Mouse (Mus musculus): ENCODE data around the gene Mtss1l. TPM values are rescaled to one million over a fixed set of nuclear protein-coding genes. Genes with fewer than 3 reads are reported as not detected.

Mtss1l gene
- polyA plus RNA-seq, 1 experiment from 2014 or later, result 22.5 TPM

DNA sequence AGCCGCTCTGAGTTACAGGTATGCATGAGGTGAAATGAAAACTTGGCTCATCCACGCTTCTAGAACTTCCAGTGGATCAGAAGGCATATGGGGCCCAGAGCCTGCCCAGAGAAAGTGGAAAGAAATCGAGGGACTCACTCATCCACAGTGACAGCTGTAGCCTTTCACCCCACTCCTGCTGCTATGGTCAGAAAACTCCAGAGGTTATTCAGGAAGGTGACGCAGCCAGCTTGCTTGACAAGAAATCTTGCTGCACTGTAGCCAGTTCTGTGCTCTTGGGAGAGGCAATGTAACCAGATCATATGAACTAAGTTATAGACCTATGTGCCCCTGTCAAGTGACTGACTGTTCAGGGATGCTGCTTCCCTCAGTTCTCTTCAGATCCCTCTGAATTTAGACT, 25.2 kb upstream of the Mtss1l start:
- ATAC-seq (replicated peaks), result no peak
- Histone ChIP-seq H3K27me3 (no peaks in the 10 kb centered on the region), H3K27ac (replicated peaks) (no peak overlapping the region), H3K4me3 (no peak overlapping the region), H3K9me3 (no peaks in the 10 kb centered on the region), H3K36me3 (0 out of 2 replicates have a peak, but pooled peaks cover 2% of the 10 kb centered on the region), H3K4me1 (peaks cover 11% of the 10 kb centered on the region), H3K4me2 (replicated peaks) (no peak overlapping the region), H3K9ac (replicated peaks) (no peak overlapping the region)
- 93% methylated on average over 4 of the region's 4 CpGs for WGBS

DNA sequence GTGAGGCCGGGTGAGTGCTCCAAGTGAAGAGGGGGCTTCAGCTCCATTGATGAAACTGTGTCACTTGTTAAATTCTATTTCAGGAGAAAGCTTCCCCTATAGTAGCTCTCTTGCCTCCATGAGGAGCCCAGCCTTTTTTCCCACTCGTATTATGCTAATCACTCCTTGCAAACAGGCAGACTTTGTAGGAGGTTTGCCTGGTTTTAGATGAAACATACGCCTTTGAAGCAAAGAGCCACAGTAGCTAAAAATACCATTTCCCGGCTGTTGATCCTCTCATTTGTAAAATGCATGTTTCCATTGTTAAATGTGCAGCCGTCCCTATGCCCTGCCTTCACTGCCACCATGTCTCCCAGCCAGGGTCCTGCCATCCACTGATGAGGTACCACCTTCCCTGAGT, 23.7 kb upstream of the Mtss1l start:
- no peaks in the 10 kb centered on the region for H3K9me3 ChIP-seq
- H3K4me3 ChIP-seq, result no peak overlapping the region
- no peak overlapping the region for H3K9ac ChIP-seq (replicated peaks)
- 76% methylated on average over 5 of the region's 5 CpGs for WGBS
- H3K27me3 ChIP-seq, result no peaks in the 10 kb centered on the region
- no peaks in the 10 kb centered on the region for H3K36me3 ChIP-seq
- no peak overlapping the region for H3K27ac ChIP-seq (replicated peaks)
- H3K4me2 ChIP-seq (replicated peaks), result no peak overlapping the region
- H3K4me1 ChIP-seq, result peaks cover 11% of the 10 kb centered on the region
- no peak for ATAC-seq (replicated peaks)

DNA sequence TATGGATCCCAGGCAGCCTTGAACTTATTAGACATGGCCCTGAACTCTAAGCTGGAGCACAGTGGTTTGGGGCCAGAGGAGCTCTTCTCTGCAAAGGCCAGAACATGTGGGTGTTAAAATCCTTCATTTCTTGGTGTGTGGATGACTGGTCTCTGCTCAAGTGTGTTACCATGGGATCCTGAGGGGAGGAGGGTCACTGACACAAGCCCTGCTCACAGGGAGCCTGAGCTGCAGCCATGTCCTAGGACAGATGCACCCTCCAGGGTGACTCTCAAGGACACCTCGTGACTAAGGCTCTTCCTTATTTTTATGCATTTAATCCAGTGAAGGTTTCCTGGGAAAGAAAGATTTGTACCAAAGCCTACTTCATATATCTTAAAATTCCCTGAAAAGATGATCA, 23.2 kb upstream of the Mtss1l start:
- H3K36me3 ChIP-seq, result no peaks in the 10 kb centered on the region
- no peak overlapping the region for H3K4me2 ChIP-seq (replicated peaks)
- no peak for ATAC-seq (replicated peaks)
- no peaks in the 10 kb centered on the region for H3K9me3 ChIP-seq
- H3K4me3 ChIP-seq, result no peak overlapping the region
- peaks cover 12% of the 10 kb centered on the region for H3K4me1 ChIP-seq
- H3K27ac ChIP-seq (replicated peaks), result no peak overlapping the region
- no peak overlapping the region for H3K9ac ChIP-seq (replicated peaks)
- 89% methylated on average over 1 of the region's 1 CpGs for WGBS
- no peaks in the 10 kb centered on the region for H3K27me3 ChIP-seq

DNA sequence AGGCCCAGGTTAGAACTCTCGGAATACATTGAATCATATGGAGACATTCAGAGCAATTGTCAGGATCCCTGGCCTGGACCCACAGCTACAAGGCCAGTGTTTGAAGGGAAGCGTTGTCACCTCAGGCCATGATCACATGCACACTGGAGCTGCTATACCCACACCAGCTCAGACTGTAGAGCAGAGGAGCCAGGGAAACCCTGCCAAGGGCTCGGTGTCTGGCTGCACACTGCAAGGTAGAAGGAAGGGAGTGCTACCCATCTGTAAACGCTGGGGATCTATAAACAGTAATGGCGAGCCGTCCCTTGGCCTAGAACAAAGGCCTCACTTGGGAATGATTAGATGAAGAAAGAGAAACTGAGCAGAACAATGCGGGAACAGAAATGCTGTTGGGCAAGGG, 21.8 kb upstream of the Mtss1l start:
- ATAC-seq (replicated peaks), result no peak
- Histone ChIP-seq H3K4me1 (peaks cover 13% of the 10 kb centered on the region), H3K27ac (replicated peaks) (no peak overlapping the region), H3K36me3 (no peaks in the 10 kb centered on the region), H3K4me2 (replicated peaks) (no peak overlapping the region), H3K9ac (replicated peaks) (no peak overlapping the region), H3K9me3 (no peaks in the 10 kb centered on the region), H3K27me3 (no peaks in the 10 kb centered on the region), H3K4me3 (no peak overlapping the region)
- 89% methylated on average over 7 of the region's 7 CpGs for WGBS

DNA sequence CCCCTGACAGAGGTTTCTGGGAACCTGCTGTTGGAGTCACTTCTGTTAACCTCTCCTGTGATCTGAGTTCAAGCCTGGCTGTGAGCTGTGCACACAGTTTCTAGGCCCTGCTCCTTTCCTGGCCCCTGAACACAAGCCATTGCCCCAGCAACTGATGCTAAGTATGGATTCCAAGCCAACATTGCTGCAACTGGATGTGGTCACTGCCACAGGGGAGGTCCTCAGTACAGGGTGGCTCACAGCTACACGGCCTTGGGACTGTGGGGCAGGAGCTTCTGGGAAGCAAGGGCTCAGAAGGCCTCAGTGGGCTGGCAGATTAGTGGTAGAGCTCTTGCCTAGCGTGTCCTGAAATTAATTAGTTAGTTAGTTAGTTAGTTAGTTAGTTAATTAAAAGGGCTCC, 20.7 kb upstream of the Mtss1l start:
- Histone ChIP-seq H3K36me3 (no peaks in the 10 kb centered on the region), H3K9ac (replicated peaks) (no peak overlapping the region), H3K4me1 (peaks cover 4% of the 10 kb centered on the region; the same call in 1 of the 2 replicates), H3K27ac (replicated peaks) (no peak overlapping the region), H3K27me3 (no peaks in the 10 kb centered on the region), H3K4me2 (replicated peaks) (no peak overlapping the region), H3K4me3 (no peak overlapping the region), H3K9me3 (no peaks in the 10 kb centered on the region)
- WGBS, result 88% methylated on average over 2 of the region's 2 CpGs
- ATAC-seq (replicated peaks), result no peak

DNA sequence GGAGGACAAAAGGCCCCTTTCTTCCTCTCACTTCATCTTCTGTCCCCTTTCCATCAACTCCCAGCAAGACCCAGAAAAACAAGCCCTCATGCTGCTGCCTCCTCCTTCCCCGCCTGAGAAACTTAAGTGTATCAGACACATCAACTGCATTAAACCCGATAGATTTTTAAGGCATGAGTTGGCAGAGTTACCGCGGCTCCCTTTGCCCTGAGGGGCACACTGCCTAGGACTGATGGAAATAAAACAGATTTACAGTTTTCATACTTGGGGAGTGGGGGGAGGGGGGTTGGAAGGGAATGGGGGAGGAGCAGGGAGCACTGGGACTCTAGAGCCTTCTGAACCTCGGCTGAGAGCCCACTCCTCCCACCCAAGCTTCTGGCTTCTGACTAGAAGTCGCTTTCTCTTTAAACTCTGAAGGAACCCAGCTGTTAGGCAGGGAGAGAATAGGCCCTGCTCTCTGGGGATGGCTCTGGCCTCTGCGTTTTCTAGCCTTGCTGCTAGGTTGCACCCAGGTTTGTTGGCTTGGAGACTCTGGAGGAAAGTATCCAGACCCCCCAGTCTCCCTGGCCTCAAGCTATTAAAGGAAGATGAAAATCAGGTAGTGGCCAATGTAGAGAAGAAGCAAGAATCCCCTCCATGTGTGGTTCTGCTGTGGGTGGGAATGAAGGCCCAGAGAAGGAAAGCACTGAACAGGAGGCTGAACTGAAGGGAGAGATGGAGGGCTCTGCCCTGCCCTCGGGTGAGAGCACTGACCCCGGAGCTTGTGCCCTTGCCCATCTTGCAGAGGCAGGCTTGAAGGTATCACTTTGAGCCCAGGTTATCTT, 18.4 kb upstream of the Mtss1l start:
- H3K9me3 ChIP-seq, result no peaks in the 10 kb centered on the region
- H3K4me1 ChIP-seq, result peaks cover 4% of the 10 kb centered on the region; the same call in 1 of the 2 replicates
- H3K27ac ChIP-seq (replicated peaks), result no peak overlapping the region
- no peaks in the 10 kb centered on the region for H3K27me3 ChIP-seq
- ATAC-seq (replicated peaks), result no peak
- no peaks in the 10 kb centered on the region for H3K36me3 ChIP-seq
- no peak overlapping the region for H3K9ac ChIP-seq (replicated peaks)
- H3K4me3 ChIP-seq, result no peak overlapping the region
- H3K4me2 ChIP-seq (replicated peaks), result no peak overlapping the region
- 46% methylated on average over 9 of the region's 9 CpGs for WGBS

DNA sequence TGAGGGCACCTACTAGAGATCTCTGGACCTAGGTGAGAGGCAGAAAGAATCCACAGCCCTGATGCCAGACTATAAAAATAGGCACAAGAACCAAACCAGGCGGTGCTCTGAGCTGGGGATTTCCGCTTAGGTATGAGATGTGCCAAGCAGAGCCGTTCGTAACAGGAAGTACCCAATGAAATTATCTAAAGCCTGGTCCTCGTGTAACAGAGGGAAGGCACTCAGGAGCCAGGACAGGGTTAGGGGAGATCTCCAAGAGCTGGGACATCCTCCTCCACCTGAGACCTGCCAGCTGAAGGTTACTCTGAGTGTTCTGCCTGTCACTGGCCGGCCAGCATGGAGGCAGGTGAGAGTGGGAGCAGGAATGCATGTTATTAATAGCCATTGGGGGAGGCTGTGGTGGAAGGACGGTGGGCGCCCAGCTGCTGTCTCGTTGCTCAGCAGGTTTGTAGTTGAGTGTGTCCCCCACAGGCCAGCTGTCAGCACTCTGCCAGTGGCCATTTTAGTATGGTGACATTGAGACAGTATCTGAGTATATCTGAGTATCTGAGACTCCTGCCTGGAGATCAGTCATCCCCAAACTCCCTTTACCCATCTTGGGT, 17.7 kb upstream of the Mtss1l start:
- H3K9ac ChIP-seq (replicated peaks), result no peak overlapping the region
- peaks cover 4% of the 10 kb centered on the region; the same call in 1 of the 2 replicates for H3K4me1 ChIP-seq
- no peak overlapping the region for H3K4me2 ChIP-seq (replicated peaks)
- no peak for ATAC-seq (replicated peaks)
- H3K36me3 ChIP-seq, result no peaks in the 10 kb centered on the region
- no peaks in the 10 kb centered on the region for H3K9me3 ChIP-seq
- H3K27ac ChIP-seq (replicated peaks), result no peak overlapping the region
- 93% methylated on average over 9 of the region's 9 CpGs for WGBS
- no peak overlapping the region for H3K4me3 ChIP-seq
- no peaks in the 10 kb centered on the region for H3K27me3 ChIP-seq

DNA sequence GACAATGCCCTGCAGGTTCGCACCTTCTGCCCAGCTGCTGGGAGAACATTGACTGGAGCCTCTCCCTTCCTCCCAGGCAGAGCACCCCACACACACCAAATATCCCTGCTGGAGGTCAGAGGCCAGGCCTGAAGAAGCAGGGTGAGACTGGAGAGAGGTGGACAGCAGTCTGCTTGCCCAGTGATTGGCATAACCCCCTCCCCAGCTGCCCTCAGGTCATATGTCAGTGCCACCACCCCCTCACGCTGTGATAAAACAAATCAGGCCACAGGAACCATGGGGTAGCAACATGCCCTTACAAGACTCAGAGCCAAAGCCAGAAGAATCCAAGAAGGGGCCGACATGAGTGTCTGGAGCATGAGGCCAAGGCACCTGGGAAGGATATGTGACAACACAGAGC, 17.2 kb upstream of the Mtss1l start:
- Histone ChIP-seq H3K4me1 (peaks cover 4% of the 10 kb centered on the region; the same call in 1 of the 2 replicates), H3K4me2 (replicated peaks) (no peak overlapping the region), H3K9ac (replicated peaks) (no peak overlapping the region), H3K36me3 (no peaks in the 10 kb centered on the region), H3K27ac (replicated peaks) (0 out of 2 replicates have a peak overlapping the region, but pooled peaks have one; percentile 57), H3K4me3 (no peak overlapping the region), H3K27me3 (no peaks in the 10 kb centered on the region), H3K9me3 (no peaks in the 10 kb centered on the region)
- WGBS, result 95% methylated on average over 3 of the region's 3 CpGs
- ATAC-seq (replicated peaks), result no peak

DNA sequence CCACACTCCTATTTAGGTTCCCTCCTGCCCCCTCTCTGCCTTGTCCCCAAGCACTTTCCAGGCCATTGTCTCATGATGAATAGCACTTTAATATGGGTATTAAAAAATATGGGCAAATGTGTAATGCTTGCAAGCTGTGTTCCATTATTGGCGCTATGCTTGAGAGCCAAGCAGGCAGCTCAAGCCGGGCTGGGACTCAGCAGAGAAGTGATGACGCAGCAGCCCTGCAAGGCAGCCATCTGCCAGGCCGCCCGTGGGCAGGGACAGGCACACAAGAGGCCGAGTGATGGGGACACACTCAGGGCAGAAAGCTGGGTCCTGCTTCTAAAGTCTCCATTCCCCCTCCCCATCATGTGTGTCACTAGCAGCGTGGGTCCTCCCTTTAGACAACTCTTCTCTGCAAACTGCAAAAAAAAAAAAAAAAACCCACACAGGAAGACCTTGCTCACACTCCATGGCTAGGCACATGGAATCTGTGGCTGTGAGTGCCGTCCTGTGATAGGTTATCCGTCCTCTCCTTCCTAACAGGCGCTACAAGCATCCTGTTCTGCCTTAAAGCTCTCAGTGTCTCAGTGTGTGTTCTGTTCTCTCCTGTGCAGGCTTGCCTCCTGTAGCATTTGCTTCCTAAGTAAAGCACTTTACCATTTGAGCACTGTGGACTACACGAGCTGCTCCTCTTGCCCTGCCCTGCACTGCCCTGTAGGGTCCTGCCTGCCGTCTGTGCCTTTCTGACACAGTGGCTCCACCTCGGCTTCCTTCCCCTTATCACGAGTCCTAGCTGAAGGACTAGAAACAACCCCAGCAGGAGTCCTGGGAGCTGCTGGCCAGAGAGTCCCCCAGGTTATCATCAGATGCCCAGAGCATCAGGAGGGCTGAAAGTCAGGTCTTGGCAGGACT, 15.6 kb upstream of the Mtss1l start:
- Histone ChIP-seq H3K27ac (replicated peaks) (peak overlapping the region; percentile 57), H3K9ac (replicated peaks) (no peak overlapping the region), H3K4me1 (peaks cover 4% of the 10 kb centered on the region; the same call in 1 of the 2 replicates), H3K36me3 (0 out of 2 replicates have a peak, but pooled peaks cover 3% of the 10 kb centered on the region), H3K27me3 (no peaks in the 10 kb centered on the region), H3K9me3 (no peaks in the 10 kb centered on the region), H3K4me2 (replicated peaks) (no peak overlapping the region), H3K4me3 (no peak overlapping the region)
- ATAC-seq (replicated peaks), result peak; percentile 43; the same call in 1 of the 2 replicates
- 73% methylated on average over 14 of the region's 14 CpGs for WGBS

DNA sequence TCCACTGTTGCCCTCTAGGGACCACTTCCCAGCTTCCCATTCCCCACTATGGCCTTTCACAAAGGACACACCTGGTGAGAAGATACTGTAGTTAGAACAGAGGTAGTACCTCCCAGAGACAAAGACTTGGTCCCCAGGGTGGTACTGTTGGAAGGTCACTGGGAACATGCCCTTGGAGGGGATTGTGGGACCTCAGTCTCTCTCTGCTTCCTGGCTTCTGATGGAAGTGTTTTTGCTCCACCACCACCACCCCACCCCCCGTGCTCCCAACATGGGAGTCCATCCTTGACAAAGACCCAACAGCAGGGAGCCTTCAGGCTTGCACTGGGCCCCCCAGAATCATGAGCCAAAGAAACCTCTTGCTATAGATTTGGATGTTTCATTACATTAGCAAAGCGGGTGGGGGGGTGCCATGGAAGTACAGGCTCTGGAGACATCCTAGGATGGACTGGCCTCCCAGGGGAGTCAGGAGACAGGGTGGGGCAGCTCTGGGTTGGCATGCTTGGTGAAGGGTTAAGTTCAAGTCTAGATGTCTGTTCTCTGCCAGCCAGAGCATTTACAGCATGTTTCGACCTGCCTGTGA, 14.9 kb upstream of the Mtss1l start:
- no peak overlapping the region for H3K9ac ChIP-seq (replicated peaks)
- 0 out of 2 replicates have a peak, but pooled peaks cover 4% of the 10 kb centered on the region for H3K36me3 ChIP-seq
- no peaks in the 10 kb centered on the region for H3K27me3 ChIP-seq
- WGBS, result 79% methylated on average over 3 of the region's 3 CpGs
- H3K4me1 ChIP-seq, result peaks cover 4% of the 10 kb centered on the region; the same call in 1 of the 2 replicates
- no peak for ATAC-seq (replicated peaks)
- H3K4me2 ChIP-seq (replicated peaks), result no peak overlapping the region
- H3K27ac ChIP-seq (replicated peaks), result no peak overlapping the region
- H3K4me3 ChIP-seq, result no peak overlapping the region
- no peaks in the 10 kb centered on the region for H3K9me3 ChIP-seq

DNA sequence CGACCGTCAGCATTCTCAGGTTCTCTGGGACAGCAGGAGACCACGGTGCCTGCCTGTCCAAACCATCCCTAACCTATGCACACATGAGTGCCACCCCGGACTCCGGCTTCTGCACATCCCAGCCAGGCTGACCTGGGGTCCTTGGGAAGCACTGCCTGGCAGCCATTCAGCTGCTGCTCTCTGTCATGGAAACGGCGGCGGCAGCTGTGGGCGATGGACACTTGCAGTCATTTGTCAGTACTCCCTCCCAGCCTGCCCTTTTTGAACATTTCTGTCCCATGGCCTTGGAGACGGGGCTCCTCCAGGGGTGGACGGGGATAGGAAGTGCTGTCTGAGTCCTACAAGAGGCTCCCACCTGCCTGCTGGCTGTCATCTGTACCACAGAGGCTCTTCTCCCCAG, 12.8 kb upstream of the Mtss1l start:
- no peak for ATAC-seq (replicated peaks)
- H3K4me1 ChIP-seq, result 0 out of 2 replicates have a peak, but pooled peaks cover under 1% of the 10 kb centered on the region
- no peak overlapping the region for H3K4me2 ChIP-seq (replicated peaks)
- no peak overlapping the region for H3K9ac ChIP-seq (replicated peaks)
- no peak overlapping the region for H3K27ac ChIP-seq (replicated peaks)
- no peak overlapping the region for H3K4me3 ChIP-seq
- no peaks in the 10 kb centered on the region for H3K27me3 ChIP-seq
- H3K36me3 ChIP-seq, result peaks cover 16% of the 10 kb centered on the region; the same call in 1 of the 2 replicates
- H3K9me3 ChIP-seq, result no peaks in the 10 kb centered on the region
- 88% methylated on average over 11 of the region's 11 CpGs for WGBS
